Mouse (Mus musculus) G1E (cell line): ENCODE results near the gene Rmdn3.

Source experiments
- CTCF ChIP-seq: IDR thresholded peaks from 2 replicates; pipeline ENCODE4 v1.5.1; 2012; ENCODE audit warnings: low read depth, low read length, inconsistent platforms, mixed read lengths
- GATA1 ChIP-seq: IDR thresholded peaks from 2 replicates; pipeline ENCODE4 v1.6.1; 2012; ENCODE audit warnings: borderline replicate concordance, low read length, inconsistent platforms, mixed read lengths
- GATA2 ChIP-seq: IDR thresholded peaks from 2 replicates; pipeline ENCODE4 v1.6.1; 2012; ENCODE audit warnings: low read depth, low read length, inconsistent platforms, borderline replicate concordance
- POLR2AphosphoS5 ChIP-seq: IDR thresholded peaks from 2 replicates; pipeline ENCODE4 v1.6.1; 2012; ENCODE audit warnings: low read depth, low read length, inconsistent platforms; ENCODE audit not compliant: insufficient replicate concordance
- TAL1 ChIP-seq: conservative IDR thresholded peaks from 2 replicates; pipeline ENCODE4 v1.6.1; 2012; ENCODE audit warnings: low read depth, low read length, inconsistent platforms, mixed read lengths

- TF ChIP-seq CTCF (no peak), TAL1 (no peak), GATA1 (no peak), POLR2AphosphoS5 (no peak), GATA2 (no peak)
Observed at GRCm38 (mm10) chr2:119145199-119145598, 11.6 kb downstream of the Rmdn3 start.
